Mouse (Mus musculus) kidney, postnatal 4 days (tissue): ENCODE results near the gene Gm5089.
A peak's percentile ranks its signal among the peaks of the same experiment; 100 is the strongest.

Experiments used
- DNase-seq, 2 experiments: peaks; one replicate each; pipeline ENCODE4 v3.0.0; 2021; ENCODE audit warnings: mixed read lengths in 2 of 2

Gm5089 gene

DNA sequence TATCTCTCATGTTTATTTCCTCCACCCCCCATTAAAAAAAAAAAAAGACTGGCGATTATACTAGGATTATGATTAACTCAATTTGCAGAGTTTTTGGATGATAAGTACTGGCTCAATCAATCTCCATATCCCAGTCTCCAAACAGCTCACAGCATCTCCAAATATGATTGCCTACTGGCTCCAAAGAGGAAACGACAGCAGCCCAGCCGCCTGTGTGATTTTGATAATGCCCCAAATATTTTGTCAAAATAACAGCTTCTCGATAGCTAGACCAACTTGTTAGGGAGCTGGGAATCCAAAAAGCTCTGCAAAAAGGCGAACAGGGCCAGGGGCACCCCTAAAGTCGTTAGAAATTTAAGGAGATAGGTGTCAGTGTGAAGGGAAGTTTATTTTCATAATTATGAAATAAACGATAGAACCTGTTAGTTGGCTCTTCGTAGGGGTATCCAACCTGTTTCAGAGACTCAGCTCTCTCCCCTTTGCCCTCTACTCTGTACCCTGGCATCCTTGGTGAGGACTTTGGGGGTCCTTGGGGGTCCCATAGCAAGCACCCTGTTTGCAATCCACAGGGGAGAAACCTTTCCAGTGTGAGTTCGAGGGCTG is 27.2 kb upstream of the Gm5089 start:
- peak in 1 of 2 experiments; percentile 5 for DNase-seq

DNA sequence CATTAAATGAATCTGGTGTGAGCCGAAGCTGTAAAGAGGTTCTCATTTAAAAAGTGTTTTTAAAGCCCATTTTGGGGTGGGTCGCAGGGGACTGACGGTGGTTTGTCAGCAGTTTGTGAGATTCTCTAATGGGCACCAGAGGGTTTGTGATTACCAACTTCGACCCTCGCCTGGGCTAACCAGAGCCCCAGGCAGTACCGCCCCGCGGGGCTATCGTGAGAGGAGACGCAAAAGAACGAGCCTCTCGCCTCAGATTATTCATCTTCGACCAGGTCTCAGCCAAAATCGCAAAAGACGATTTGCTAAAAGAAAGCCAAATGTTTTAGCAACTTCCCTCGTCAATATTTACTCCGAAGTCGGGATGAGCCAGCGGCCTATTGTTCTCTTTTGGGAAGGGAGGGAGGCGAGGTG is 26.4 kb upstream of the Gm5089 start:
- DNase-seq: peak in 1 of 2 experiments; percentile 11

DNA sequence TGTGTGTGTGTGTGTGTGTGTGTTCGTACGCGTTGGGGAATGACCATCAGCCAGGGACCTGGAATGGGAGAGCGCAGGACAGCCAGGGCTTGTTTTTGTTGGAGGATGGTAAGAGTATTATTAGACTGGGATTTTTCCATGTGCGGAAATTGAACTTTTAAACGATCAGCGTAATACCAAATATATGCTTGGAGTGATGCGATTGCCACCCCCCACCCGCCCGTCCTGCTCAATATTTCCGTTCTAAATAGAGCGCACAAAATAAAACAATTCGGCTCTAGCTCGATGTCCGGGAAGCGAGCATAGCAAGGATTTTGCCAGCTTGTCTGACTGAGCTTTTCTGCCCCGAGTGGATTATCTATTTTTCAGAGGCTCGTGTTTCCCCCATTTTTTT is 25.9 kb upstream of the Gm5089 start:
- no peak for DNase-seq

DNA sequence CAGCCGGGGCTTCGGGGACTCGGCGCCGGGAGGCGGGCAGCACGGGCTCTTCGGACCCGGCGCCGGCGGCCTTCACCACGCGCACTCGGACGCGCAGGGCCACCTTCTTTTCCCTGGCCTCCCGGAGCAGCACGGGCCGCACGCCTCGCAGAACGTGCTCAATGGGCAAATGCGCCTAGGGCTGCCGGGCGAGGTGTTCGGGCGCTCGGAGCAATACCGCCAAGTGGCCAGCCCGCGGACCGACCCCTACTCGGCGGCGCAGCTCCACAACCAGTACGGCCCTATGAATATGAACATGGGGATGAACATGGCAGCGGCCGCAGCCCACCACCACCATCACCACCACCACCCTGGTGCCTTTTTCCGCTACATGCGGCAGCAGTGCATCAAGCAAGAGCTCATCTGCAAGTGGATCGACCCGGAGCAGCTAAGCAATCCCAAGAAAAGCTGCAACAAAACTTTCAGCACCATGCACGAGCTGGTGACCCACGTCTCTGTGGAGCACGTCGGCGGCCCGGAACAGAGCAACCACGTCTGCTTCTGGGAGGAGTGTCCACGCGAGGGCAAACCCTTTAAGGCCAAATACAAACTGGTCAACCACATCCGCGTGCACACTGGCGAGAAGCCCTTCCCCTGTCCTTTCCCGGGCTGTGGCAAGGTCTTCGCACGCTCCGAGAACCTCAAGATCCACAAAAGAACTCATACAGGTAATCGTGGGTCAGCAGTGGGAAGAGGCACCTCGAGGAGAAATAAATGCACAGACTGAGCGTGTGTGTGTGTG is 25.3 kb upstream of the Gm5089 start:
- DNase-seq: peak; percentile 37 to 60

DNA sequence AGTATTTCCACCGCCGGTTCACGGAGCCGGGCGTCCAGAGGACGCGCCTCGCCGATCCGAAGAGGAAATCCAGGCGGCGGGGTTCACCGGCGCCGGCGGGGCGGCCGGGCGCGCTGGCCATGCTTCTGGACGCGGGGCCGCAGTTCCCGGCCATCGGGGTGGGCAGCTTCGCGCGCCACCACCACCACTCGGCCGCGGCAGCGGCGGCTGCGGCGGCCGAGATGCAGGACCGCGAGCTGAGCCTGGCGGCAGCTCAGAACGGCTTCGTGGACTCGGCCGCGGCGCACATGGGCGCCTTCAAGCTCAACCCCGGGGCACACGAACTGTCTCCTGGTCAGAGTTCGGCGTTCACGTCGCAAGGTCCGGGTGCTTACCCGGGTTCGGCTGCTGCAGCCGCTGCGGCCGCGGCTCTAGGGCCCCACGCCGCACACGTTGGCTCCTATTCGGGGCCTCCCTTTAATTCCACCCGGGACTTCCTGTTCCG is 24.7 kb upstream of the Gm5089 start:
- peak; percentile 44 to 57 for DNase-seq

DNA sequence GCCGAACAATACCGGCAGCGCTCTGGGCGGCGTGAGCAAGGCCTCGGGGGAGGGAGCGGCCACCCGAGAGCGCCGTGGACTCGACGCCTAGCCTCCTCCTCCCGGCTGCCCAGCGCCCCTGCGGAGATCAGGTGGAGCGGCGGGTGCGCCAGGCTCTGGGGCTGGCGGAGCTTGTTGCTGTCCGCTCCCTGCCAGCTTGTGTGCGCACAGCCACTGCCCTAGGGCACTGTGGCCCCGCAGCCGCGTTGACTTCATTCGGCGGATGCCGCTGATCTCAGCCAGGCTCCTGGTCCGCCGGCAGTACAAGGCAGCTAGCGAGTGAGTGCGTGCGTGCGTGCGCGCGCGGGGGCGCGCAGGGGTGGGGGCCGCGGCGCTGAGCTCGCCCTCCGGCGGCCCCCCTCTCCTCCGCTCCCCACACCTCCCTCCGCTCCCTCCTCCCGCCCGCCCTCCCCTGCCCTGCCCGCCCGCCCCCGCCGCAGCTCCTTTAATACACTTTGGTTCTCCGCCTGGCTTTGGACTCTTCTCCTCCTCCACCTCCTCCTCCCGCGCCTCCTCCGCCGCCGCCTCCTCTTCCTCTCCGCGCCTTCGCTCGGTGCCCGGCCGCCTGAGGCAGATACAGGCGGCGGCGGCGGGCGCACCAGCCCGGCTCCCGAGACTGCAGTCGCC is 24.1 kb upstream of the Gm5089 start, which contains the start of gene Zic2:
TSS of gene Zic2 (plus strand) at position 545 of the 666 bp plus-strand sequence.
- peak; percentile 39 to 62 for DNase-seq

DNA sequence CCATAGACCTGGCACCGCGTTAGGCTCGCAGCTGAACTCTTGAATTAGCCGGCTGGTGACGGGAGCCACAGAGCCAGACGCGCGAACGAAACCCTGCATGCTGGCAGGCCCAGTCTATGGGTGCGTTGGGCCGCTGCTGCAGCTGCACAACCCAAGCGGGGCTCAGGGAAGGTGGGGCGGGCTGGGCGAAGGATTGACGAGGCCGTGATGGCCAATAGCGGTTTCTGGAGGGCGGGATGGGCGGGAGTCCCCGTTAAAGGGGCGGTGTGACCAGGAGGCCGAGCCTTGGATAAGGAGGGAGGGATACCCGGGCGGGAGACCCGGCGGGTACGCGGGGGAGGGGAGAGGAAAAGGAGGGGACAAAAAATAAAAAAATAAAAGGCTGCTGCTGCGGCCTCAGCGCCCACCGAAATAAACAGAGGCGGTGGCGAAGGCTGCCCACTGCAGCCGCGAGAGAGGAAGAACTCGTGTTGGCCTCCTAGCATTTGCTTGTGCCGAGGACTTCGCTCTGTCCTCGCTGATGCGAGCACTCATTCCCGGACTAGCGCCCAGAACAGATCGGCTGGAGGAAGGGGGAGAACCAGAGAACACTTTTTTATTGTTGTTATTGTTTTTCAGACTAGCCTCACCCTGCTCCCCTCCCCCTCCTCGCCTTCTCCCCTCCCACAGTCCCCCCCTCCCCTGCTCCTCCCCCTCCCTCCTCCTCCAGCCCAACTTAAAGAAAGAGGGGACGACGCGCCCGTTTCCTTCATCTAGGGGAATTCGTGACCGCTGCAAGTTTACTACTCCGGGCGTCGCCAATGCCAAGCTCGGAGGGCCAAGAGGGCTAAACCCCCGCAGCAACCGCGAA is 23.4 kb upstream of the Gm5089 start:
- DNase-seq: peak; percentile 31 to 56

DNA sequence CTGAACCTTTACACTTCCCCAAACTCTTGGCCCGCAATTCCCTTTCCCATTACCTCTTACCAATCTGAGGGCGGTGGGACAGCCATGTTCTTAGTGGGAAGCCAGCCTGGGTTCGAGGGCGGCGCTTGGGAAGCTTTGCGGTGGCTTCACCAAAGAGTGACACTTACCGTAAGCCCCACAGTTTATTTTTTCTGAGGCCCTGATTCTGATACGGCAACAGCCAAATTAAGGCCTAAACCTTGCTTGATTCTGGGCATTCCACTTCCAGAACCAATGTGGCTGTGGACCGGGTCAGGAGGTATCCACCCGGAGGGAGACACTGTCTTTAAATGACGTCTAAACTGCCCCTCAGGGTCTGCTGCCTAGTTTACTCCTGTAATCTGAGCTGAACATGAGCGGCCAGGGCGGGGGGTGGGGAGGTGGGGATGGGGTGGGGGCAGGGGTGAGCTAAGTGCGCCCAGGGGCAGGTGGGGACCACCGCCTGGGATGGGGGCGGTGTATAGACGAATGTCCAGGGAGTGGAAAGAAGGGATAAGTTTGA is 22.4 kb upstream of the Gm5089 start:
- DNase-seq: peak in 1 of 2 experiments; percentile 2

DNA sequence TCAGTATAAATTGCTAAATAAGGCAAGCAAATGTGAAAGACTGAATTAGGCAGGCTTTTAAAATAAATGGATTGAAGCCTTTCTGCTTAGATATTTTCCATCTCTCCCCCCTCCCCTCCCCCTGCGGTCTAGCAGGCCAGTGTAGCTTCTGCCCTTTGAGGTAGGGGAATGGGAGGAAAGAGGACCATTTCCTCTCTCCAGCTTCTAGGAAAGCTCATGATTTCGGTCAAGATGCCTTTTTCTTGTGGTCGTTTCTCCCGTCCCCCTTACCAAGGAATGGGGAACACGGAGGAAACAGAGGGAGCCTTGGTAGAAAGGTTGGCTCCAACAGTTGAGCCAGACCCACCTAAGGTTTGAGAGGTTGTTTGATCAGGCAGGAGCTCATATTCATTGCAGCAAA is 21.7 kb upstream of the Gm5089 start:
- DNase-seq: no peak

DNA sequence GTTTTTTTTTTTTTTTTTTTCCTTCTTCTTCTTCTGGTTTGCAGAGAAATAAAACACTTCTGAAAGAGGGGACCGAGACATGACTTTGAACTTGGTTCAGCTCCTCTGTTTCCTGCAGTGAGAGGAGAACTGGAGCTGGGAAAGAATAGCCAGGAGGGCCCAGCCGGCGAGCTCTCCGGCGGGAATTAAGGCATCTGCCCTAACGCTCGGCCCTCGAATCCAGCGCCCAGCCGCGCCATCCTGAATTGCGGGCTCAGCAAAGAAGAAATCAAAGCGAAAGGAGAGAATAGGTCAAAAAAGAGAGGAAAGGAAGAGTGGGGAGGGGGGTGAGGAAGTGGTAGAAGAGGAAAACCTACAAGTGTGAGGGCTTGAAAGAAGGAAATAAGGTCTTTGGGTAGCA is 21.2 kb upstream of the Gm5089 start:
- peak in 1 of 2 experiments; percentile 15 for DNase-seq

DNA sequence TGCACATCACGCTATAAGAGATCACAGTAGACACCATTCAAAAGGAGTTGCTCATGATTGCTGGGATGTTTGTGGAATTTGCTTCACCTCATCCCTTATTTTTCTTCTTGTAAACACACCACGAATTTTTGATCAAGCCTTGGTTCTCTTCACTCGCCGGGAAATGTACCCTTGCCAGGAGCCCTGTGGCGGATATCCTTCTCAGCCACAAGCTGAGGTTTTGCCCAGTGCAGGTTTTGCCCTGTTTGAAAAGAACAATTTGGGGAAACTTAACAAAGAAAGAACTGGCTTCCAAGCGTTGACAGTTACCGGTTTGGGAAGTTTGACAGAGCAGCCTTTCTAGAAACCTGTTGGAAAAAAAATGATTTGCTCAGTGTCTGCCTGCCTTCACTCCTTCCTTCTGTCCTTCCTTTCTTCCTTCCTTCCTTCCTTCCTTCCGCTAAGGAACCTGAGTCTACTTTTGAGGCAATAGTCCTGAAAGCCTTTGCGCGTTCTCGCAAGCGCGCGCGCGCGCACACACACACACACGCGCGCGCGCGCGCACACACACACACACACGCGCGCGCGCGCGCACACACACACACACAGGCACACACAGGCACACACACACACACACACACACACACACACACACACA is 20.7 kb upstream of the Gm5089 start:
- DNase-seq: no peak

DNA sequence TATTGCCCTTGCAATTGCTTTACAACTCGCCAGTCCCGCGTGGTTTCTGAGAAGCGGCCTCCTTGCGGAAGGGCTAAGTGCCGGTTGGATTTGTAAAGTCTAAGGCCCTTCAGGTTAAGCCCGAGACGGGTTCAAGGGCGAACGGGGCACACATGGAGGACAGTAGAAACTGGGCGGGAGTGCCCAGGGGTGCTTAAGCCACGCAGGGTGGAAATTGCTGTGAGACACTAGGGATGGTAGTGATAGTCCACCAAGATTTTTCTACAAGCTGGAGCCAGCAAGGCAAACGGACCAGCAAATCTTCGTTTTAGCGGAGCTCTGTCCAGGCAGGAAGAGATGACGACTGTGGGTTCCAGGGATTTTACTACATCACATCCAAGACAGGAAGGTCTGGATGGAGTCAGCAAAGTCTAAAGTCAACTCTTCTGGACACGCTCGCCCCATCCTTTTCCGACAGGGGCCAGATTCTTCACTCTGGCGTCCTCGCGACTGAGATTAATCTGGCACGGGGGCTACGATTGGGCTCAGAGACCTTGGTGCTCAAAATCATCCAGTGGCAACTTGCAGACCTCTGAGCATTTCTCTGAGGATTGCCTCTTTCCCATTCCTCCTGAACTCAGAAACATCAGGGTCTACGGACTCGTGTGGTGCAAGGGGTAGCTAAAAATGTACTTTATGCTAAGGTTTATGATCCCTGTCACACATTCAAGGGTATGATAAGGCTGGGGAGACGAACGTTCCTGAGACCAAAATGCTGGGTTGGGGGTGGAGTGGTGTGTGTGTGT is 18.2 kb upstream of the Gm5089 start:
- peak; percentile 20 to 42 for DNase-seq

DNA sequence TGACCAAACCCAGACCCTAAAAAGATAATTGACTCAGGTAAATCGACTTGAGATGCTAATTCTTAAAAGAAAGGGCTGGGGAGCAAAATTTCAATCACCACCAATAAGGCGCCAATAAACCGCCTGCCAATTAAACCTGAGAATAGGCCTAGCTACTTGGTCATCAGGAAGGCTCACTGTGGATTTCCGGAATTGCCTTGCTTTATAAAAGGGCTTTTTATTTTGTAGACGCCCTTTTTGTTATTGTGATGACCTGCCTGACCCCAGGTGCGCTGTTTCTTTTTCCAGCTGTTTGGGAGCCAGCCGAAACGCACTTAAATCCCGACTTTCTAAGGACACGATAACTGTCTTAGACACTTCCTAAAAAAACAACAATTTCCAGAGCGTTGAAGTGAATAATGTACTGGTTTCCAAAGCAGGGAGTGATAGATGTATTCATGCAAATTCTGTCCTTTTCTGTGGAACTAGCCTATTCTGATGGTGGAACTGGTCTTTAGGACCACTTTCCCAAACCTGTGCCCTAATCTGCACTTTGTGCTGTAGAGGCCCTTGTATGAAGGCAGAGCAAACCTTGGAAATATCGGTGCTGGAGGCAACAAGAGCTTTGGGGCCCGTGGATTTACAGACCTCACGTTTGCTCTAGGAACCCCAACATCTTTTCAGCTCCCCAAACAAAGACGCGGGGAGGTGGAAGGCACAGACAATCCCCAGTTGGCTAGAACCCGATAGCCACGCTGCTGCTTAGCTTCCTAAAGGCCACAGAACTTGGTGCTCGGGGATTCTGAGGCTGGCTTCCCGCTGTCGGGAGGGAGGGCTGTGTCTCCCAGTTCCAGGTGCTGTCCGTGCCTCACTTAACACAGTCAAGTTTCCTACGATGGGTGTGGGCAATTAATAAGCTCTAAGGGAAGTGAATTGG is 17.3 kb upstream of the Gm5089 start:
- DNase-seq: peak in 1 of 2 experiments; percentile 10

DNA sequence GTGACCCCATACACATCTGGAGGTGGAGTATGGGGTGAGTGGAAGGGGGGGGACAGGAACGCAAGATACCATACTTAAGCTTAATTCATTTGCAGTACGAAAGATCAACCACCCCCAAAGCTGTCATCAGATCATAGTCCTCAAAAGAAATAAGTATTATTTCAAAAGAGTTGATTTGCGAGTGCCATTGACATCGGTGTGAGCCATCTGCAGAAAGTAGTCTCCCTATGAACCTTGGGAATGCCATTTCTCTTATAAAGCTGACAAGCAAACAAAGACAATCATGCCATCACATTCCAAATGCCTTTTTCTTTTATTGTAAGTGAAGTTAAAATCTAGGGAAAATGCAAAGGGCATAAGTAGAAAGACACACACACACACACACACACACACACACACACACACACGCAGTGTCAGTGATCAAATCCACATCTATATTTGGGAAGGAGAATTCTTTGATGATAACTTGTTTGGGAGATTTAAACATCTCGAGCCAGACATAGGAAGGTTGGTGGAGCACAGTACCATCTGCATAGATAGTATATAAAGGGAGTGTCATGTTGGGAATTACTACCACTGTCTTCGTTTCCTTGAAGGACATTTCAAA is 15.9 kb upstream of the Gm5089 start:
- DNase-seq: no peak

DNA sequence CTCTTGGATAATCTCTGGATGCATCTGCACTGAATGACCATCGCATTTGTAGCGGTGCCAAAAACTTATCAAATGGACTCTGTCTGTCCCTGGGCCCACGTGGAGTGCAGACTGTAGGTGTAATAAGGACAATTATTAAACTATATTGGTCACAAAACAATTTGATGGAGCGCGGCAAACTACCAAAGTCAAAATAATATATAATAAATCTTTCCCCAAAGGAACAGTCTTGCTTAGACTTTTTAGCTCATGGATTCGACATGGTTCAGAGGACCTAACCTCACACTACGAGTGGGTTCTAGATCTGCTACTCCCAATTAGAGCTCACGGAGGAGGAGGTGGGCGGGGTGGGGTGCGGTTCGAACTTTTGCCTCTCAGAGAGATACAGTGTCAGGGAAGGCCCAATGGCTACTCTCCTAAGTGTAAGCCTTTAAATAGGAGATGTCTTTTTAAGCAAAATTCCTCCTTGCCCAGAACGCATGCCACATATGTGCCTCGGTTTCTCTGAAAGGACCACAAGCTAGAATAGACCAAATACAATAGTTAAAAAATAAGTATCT is 15.1 kb upstream of the Gm5089 start:
- DNase-seq: no peak

DNA sequence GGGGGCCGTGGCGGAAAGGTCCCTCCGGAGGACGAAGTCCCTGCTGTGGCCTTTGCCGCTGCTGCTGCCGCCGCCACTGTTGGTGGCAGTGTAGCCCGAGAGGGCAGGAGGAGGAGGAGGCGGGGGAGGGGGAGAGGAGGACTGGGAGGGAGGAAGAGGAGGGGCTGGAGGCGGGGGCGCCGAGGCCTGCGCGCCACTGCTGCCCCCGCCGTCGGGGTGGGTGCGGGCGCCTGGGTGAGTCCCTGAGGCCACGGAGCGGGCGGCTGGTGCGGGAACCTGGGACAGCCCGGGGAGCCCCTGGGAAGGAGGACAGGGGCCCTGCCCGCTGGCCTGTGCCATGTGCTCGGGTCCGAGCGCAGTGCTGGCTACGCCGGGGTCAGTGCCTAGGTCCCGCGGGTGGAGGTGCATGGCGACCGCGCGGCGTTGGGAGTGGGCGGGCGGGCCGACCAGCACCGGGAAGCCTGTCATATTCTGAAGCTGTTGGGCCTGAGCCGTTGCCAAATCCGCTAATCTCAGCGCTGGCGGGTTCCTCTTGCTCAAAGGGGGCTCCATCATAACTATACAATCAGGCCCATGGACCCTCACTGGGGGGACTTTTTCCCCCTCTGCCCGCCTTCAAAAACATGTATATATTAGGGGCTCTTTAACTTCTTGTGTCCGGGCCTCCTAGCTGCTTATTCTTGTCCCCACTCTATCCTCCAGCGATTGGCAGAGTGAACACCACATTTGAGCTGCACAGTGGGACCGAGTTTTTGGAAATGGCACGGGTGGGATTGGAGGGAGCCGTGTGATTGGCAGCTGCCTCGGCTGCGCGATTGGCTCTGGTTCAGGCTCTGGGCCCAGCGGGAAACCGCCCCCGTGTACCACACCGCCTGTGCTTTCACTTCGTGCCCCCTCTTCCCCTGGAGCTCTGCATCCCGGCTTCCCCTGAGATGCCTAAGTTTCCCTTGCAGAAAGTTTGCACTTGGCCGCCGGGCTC is 14.1 kb upstream of the Gm5089 start, which contains the start of gene Zic5:
TSS of gene Zic5 (minus strand) at position 915 of the 979 bp plus-strand sequence.
- DNase-seq: peak in 1 of 2 experiments; percentile 38

DNA sequence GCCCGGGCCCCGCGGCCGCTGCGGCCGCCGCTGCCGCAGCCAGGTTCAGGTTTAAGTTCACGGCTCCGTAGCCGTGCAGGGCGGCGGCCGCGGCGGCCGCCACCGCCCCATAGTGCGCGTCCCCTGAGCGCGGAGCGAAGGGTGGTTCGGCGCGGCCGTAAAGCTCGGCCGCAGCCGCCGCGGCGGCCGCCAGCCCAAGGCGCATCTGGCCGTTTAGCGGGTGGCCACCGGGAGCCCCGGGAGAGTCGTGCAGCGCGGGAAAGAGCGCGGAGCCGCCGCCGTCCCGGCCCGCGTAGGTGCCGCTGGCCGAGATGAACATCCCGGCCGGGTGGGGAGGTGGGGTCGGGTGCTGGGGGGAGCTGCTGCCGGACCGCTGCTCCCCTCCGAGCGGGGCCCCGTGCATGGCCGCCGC is 13.4 kb upstream of the Gm5089 start:
- peak in 1 of 2 experiments; percentile 32 for DNase-seq
